Mouse (Mus musculus): Measurements from ENCODE around the gene Crtc3.

Crtc3 gene

DNA sequence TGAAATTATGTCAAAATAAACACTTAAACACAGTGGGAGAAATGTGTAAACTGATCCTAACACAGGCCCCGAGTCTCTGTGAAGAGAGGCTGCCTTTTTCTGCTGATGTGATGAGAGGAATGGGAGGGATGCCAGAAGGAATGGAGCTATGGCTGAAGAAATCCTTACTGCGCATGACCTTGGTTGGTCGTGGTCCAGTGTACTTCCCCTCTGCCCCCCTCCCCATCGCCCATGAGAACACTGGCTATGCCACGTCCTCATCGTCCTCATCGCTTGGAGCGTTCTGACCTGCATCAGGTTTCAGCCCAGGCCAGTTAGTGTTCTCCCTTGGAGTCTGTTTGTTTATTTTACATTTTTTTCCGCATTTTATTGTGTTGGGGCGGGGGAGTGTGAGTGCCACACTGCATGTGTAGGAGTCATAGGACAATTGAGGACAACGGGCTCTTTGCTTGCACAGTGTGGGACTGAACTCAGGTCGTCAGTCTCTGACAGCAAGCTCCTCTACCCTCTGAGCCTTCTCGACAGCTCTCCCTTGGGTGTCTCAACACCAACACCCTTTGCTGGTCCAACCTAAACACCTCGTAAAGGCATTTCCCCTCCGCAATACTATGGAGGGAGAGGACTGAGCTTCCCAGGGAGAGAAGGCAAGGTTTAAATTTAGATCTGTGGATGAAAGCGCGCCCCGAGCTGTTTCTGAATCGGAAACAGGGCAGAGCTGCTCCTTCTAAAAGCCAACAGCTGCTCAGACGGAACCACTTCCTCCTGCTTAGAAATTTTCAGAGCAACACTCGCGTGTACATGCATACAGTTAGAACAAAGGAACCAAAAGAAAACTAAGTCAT is 134.3 kb downstream of the Crtc3 start:
- in situ Hi-C loops (cut with MboI, MseI): no loop called here

DNA sequence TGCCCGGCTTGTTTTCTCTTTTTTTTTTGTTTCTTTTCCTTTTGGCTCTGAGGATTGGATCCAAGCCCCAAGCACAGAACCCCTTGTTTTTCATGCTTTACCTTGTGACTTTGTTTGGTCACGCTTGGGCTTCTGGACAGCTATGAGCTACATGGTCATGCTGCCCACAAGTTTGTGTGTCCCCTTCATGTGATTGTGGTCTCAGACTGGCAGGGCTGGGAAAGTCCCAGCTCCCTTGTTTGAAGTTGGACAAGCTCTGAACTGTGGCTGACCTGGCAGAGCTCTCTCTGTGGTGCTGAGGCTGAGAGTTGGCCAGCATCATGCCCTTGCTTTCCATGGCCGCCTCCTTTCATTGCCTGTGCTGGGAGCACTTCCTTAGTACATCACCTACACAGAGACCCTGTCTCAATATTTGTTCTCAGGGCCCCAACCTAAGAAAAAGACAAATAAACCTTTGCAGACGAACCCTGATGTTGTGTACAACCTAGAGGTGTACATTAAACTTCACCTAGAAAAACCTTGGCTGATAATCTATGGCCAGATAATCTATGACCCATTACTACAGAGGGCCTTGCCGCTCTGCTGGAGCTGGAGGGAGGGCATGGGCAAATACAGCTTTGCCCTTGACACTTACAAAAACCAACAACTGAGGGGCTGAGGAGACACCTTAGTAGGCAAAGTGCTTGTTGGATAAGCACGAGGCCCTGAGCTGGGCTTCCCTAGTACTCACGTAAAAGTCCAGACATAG is 140.0 kb downstream of the Crtc3 start:
- in situ Hi-C loops (cut with MboI, MseI): no loop called here

DNA sequence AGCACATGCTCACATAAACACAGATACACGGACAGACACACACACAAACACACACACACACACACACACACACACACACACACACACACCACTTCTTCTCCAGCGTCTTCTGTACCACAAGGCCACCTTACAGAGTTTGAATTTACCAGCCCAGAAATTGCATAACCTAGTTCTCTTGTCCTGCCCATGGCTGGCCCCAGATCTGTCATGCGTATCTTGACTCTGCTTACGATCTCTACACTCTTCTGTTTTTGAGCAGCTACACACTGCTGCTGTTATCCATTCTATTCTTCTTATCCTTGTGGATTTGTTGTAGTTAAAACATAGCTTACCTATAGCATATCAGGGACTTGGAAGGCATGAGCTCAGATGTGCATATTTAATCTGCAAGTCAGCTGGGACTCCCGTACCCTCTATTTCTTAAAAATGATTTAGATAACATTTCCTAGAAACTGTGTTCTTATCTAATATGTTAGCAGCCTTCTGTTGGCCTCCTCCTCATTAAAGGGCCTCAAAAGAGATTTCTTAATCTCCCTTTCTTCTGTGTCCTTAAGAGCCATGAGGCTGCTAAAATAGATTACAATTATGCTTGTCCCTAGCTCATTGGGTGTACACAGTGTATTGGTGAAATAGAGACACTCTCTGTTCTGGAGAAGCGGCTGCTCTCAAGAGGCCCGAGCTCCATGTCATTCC is 146.4 kb downstream of the Crtc3 start:
- in situ Hi-C loops (cut with MboI, MseI): no loop called here

DNA sequence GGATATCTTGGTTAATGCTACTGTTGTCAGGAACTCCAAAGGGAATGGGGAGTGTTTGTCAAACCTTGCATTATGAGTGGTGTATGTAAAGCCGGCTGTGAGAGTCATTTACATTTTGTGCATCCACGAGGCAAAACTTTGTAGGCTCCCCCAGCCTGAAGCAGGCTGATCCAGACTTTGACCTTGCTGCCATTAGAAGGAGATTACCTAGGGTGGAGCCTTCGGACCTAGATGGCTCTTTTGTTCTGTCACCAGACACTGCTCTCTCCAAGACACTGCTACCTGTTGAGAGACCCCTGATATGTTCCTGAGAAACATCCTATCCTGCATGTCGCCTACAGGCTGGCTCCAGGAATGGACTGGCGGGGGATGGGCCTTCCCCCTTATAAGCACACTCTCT is 149.1 kb downstream of the Crtc3 start:
- in situ Hi-C loops (cut with MboI, MseI): no loop called here
